Mouse (Mus musculus) adrenal gland, adult 8-10 months (tissue): Measurements from ENCODE around the gene Ube2e1. TPM values are rescaled to one million over a fixed set of nuclear protein-coding genes. Genes with fewer than 3 reads are reported as not detected.
"Not testable (repeated sequence)": the region's sequence is repeated elsewhere in the genome, so short reads cannot be mapped to it uniquely, and the experiment has no call there.

Experiments used
- DNase-seq: peaks from one replicate; pipeline ENCODE4 v3.0.0; 2022
- total RNA-seq, 4 experiments: library from RNA; stranded (reverse); gene quantifications; 2 replicates each; pipeline ENCODE4 v1.2.4; 2022

Gene Ube2e1
- total RNA-seq, 4 experiments from 2014 or later = 75.9 to 101 (median 93.4) TPM

DNA sequence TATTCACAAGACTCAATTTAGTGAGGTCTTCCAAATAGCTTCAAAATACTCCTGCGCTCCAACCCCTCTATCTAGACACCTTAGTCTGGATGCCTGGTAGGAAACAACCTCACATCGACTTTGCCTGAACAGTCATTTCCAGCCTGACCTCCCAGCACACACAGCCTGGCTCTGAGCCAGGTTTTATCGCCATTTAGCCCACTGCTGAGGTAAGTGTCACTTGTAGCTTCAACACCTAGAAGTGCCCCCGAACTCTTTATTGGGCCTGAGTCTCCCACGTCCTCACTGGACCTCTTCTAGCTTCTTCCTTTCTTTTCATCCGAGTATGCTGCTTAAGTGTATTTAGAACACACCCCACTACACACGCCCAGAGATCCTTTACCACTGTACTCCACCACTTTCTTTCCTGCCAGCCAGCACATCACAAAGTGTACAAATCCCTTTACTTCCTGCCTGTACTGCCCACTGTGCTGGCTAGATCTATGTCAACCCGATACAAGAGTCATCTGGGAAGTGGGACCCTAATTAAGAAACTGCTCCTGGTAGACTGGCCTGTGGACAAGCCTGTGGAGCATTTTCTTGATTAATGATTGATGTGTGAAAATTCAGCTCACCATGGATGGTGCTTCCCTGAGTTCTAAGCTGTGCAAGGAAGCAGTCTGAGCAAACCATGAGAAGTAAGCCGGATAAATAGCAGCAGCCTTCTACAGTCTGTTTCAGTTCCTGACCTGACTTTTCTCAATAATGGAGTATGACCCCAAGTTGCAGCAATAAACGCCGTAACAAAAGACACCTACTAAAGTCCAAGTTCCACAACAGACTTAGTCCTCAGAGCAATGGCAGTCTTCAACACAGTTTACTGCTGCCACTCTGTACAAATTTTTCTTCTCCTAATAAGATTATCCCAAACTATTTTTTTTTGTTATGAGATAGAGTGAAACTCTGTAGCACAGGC is 13.9 kb downstream of the Ube2e1 start:
- DNase-seq = no peak

DNA sequence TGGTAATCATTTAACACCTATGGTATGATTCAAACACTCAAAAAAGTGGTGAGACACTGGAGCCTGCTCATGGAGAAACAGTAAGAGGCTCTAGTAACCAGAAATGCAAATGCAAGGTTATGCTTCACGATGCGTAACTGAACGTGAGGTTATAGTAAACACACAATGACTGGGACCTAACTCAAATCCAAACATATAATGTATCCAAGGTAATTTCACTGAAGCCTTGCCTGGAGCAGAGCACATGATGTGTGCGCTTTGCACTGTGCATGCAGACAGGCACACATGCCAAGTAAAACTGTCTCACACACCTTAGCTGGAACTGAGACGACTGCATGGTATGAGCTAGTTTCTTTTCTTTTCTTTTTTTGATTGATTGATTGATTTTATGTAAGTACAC is 27.5 kb downstream of the Ube2e1 start:
- no peak for DNase-seq

DNA sequence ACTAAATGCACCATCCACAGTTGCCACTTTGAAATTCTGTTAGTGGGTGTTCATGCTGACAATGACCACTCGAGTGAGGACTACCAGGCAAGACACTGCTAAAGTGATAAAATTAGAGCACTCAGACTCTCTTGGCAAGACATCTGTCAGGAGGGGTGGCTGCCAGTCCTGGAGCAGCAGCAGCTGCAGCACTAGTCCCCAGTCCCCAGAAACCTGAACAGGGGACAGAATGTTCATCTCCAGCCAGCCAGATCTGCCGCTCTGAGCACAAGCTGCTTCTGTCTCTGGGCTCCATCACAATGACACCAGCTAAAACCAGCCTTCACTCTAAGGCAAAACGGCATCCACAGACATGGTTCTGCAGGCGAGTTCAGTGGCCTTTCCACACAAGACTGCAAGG is 28.4 kb downstream of the Ube2e1 start:
- DNase-seq = no peak

DNA sequence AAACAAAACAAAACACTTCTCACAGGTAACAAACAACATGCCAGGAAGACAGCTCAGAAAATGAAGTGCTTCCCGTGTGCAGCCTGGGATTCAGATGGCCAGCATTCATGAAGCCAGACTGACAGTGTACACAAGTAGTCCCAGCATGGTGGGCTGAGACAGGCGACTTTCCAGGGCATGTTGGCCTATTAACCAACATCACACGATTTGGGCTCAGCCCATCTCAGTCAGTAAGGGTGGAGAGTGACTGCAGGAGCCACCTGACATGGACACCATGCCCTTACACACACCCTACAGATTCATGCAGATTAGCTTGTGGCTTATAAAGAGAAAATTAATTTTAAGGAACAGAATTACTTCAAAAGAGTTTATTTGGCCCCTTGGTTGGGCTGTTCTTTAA is 28.9 kb downstream of the Ube2e1 start:
- DNase-seq = no peak

DNA sequence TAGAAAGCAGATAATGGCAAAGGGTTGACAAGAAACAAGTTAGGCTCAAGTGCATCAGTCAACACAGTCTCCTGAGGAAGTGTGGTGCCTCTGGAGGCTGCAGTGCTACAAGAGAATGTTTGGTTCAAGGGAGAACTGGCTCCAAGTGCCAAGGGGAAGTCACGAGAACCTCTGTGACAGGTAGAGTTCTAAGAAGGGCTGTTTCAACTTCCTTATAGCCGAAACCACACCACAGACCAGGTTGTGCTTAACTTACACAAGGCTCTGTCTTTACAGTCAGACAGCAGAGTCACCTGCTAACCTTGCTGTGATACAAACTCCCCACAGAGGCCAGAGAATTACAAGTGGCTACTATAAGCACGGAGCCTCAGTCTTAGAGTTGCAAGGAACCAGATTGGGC is 30.1 kb downstream of the Ube2e1 start:
- DNase-seq = no peak

DNA sequence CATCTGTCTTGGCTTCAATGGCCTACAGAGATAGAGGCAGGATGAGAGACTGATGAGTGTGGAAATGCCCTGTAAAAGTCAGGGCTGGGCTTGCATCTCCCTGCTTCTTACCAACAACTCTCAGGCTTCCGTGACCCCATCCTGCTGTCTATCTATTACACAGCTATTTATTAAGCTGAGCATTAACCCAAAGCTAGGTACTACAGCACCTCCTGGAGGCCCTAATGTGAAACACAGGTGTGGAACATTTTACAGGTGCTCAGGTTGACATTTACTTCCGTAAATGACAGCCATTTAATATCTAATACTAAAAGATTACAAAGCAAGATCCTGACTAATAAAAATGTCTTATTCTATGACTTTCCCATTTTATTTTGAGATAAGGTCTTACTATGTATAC is 31.0 kb downstream of the Ube2e1 start:
- DNase-seq = no peak

DNA sequence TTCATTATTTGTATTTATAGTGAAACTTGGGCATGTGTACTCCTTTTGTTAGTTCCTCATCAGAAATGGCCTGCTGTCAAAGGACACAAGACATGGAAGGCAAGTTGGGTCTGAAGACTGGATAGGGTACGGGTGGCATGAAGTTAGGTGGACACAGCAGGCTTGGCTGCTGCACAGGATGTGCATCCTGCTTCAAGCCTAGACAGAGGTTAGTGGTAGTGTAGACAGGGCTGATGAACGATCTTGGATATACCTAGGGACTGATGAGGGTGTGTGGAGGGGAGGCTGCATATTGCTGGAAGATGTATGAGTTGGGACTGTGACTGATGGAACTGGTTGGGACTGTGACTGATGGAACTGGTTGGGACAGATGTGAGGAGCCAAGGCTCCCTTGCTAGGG is 32.8 kb downstream of the Ube2e1 start:
- DNase-seq = no peak

DNA sequence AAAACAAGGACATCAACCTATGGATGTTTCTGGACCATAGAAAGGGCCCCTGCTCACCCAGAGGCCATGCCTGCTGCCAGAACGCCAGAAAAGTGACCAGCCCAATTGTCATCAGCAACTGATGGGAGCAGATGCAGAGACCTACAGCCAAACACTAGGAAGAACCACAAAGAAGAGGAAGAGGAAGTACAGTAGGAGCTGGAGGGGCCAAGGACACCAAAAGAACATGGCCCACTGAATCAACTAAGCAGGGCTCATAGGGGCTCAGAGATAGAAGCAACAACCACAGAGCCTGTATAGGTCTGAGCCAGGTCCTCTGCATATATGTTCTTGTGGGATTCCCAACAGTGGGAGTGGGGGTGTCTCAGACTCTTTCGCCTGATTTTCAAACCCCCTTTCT is 34.2 kb downstream of the Ube2e1 start:
- no peak for DNase-seq

DNA sequence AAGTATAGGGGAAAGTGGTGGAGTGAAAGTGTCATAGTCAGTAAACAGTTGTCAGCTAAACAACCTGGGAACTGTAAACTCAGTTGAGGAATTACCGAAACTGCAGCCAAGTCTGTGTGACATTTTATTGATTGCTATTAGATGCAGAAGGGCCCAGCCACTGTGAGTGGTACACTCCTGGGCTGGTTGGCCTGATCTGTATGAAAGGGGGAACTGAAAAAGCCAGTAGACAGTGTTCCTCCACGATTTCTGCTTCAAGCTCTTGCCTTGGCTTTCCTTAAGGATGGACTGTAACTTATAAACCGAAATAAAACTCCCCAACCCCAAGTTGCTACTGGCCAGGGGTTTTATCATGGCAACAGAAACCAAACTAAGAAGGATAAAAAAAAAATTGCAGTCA is 39.1 kb downstream of the Ube2e1 start:
- DNase-seq = no peak

DNA sequence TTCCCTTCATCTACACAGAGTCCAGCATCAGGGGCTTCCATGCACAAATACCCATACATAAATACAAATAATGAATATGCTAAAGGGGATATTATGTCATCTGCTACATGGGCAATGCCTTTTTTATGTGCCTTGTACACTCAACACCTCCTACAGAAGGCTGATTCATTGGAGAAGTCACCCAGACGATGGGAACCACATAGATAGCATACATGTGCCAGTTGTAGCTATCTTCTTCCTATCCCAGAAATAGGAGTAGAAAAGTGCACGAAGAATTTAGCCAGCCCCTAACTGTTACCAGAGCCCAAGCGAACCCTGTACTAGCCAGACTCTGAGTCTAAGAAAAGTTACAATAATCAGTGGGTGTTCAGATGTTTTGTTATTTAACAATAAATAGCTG is 39.5 kb downstream of the Ube2e1 start:
- DNase-seq = no peak

DNA sequence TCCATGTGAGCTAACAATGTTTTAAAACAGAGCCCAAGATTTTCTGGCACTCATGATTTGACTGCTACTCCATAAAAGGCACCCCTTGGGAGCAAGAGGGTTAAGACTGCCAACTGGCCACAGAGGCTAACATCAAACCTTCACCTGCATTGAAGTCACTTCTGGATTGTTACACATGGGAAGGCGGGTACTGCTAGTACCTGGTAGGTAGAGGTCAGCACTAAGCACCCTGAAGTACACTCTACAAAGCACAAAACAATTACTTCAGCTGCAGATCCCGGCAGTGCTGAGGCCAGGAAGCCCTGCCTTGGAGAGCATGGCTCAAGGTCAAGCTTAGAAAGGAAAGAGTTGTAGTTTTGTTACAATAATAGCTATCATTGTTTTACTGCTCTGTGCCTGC is 44.3 kb downstream of the Ube2e1 start:
- no peak for DNase-seq

DNA sequence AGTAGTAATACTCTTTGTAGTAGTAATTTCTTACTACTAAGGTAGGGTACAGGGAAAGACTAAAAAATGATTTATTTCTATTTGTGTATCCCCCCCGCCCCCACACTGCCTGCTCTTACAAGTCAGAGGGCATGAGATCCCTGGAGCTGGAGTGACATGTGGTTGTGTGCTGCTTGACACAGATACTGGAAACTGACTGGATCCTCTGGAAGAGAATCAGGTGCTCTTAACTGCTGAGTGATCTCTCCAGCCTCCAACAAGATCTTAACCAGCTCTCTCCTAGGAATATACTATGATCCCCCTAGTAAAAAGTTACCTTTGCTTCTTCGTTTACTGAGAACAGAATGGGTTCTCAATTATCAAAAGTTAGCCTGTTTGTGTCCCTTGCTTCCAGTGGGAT is 45.2 kb downstream of the Ube2e1 start:
- DNase-seq = no peak

DNA sequence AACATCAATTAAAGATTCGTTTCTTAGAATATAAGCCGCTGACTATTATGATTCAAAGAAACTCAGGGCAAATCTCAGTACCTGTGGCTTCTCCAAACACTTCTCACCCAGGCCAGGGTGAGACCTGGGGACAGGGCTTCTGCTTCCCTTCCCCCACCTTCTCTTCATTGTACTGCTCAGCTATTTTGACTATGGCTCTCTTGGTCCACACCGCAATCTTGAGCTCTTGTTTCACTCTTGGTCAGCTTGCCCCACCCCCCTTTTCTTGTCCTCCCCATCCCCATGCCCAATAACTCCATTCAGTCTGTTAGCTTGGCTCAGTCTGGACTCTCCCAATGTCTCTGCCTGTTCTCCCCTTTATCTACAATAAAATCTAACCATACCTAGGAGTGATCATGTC is 46.2 kb downstream of the Ube2e1 start:
- DNase-seq = no peak

DNA sequence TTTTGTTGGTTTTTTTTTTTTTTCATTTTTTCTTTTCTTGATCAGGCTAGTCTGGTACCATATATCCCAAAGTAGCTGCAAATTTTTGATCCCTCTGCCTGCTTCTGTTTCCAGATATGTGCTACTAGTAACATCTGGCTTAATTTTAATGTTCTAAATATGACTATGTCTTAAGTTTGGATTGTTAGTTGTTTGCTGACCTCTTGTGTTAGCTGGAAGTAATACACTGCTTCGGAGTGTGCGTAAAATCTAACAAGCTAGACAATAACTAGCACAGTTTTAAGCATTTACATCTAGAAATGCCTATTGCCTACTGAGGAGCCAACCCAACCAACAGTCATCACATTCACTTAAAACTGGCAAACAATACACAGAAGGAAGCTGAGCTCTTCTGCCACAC is 47.1 kb downstream of the Ube2e1 start:
- no peak for DNase-seq

DNA sequence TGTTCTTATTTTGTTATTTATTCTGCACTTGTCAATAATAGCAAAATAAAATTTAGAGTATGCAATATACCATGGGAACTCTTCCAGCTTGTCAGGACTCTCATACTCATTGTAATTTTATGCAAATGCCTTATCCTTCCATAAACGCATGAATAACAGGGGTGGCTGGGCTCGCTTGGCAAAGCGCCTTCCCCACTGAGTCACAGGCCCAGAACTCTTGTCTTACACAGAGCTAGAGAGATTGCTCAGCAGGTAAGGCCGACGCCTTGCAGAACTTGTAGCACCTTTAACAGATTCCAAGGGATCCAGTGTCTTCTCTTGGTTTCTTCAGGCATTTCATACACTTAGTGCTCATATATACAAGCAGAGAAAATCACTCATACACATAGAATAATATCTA is 51.3 kb downstream of the Ube2e1 start:
- DNase-seq = no peak

DNA sequence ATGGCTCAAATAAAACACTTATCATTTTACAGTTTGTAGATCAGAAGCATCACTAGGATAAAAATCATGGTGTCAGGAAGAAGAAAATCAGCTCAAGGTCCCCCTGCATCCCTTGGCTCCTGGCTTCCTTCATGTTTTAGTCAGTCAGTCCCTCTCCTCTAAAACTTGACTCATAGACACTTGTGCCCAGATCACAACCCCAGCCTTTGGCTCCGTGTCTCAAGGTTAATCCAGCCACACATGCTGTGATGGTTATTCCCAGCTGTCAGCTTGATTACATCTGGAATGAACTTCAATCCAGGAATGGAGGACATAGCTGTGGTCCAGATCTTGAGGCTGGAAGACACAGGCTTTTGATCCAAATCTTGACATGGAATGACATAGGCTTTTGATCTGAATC is 57.1 kb downstream of the Ube2e1 start:
- no peak for DNase-seq

DNA sequence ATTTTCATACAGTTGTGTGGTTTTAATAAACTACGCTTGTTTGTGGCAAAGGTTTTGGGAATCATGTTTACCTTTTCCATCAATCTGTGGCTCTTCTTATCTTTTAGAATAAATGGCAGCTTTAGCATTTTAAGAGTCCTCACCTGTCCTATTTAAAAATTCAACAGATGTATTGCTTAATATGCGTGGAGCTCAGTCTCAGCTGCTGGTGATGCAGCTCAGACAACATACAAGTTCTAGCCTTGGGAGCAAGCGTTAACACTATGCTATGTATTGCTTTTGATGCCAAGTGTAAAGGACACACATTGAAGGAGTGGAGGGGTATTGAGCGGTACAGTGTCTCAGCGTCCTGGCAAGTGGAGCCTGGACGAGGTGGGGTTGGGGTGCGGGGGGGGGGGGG is 60.0 kb downstream of the Ube2e1 start:
- no peak for DNase-seq

DNA sequence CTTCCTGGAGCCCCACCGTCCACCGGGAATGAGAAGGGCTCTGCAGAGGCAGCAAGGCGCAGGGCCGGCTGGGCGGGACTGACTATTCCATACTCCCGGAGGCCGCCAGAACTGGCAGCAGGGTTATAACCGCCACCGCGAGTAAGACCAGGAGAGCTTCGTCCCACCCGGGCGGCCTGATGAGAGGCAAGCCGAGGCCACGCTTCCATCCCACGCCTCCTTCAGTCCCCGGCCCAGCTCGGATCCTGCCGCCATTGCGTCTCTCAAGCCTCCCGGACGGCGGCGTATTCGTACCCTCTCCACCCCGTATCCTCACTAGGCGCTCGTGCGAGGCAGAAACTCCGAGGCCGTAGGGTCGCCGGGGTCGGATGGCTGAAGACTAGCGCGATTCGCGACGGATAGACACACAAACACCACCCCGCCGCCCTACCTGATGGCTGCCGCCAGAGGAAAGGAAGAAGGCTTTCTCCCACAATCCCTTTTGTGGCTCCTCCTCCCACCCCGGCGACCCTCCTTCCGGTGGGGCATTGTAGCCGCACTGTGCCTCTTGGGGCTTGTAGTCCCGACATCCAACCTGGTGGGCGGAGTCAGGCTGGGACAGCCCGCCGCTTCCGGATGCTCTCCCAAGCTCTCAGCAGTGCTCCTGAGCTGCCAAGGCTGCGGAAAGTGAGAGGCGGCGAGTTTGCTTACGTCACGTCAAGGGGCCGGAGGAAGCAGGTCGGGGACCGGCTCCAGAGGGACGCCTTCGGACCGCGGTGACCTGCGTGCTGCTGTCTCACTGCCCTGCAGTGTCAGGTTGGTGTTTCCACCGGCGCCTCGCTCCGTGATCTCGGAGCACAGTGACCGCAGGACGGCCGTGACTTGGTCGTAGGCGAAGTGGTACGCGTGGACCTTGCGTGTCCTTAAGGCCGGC is 60.9 kb downstream of the Ube2e1 start, which contains the start of the genes Nkiras1 and Rpl15:
Gene Nkiras1 (plus strand): TSS at position 608 of the 913 bp plus-strand sequence.
Gene Rpl15 (minus strand): TSS at position 863 of the 913 bp plus-strand sequence.
- peak; percentile 100 for DNase-seq

DNA sequence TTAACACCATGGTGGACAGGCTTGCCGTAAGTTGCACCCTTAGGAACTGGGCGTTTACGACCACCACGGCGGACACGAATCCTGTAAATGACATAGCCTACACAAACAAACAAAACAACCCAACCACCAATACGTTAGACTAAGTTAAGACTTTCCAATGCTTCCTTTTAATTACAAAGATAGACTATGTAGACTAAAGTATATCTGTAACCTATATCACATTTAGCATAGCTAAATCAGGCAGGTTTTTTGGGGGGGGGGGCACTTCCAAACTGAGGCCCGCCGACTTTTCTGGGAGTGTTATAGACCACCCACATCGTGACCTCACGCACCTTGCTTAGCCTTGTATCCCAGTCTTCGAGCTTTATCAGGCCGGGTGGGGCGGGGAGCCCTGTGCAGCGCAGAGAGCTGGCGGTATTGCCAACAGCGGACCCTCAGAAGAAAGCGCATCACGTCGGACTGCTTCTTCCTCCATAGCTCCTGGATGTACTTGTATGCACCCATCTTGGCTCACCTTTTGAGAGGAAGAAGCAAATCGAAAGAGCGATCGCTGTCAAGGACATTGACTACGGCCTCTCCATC is 61.6 kb downstream of the Ube2e1 start:
- not testable (repeated sequence) for DNase-seq

DNA sequence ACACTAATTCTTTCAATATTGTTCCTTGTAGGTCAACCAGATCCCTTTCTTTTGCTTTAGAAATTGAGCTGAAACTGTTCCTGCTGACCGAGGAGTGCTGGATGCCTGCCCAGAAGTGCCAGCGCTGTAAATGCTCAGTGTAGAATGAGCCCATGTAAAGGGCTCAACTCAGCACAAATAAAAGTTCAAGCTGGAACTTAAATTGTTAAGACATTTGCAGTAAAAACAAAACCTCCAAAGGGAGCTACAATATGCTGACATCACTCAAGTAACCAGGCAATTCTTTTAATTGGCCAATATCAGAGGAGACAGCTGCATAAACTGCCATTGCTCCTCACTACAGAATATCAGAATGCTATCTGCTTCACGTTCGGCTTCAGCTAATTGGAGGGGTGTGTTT is 68.2 kb downstream of the Ube2e1 start:
- no peak for DNase-seq

DNA sequence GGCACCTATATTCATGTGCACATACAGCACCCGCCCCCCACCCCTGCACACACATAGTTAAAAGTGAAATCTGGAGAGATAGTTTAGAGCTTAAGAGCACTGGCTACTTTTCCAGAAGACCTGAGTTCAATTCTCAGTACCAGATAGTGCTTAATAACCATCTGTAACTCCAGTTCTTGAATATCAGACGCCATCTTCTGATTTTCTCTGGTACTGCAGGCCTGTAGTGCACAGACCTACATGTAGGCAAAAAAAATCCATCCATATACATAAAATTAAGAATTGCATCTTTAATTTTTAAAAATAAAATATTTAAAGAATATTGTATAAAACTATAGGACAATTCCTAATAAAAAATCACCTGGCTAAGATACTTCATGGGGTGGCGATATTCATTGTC is 70.5 kb downstream of the Ube2e1 start:
- DNase-seq = no peak

DNA sequence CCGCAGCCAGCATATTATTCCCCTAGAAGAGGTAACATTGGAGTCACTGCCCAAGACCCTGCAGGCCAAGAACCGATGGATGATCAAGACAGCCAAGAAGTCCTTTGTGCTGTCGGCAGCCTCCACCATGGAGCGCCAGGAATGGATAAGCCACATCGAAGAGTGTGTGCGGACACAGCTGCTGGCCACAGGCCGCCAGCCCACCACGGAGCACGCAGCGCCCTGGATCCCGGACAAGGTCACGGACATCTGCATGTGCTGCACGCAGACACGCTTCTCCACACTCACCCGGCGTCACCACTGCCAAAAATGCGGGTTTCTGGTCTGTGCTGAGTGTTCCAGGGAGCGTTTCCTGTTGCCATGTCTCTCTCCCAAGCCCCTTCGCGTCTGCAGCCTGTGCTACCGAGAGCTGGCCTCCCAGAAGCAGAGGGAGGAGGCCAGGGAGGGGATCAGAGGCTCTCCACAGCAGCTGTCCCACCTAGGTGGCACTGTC is 89.0 kb downstream of the Ube2e1 start:
- DNase-seq = no peak

DNA sequence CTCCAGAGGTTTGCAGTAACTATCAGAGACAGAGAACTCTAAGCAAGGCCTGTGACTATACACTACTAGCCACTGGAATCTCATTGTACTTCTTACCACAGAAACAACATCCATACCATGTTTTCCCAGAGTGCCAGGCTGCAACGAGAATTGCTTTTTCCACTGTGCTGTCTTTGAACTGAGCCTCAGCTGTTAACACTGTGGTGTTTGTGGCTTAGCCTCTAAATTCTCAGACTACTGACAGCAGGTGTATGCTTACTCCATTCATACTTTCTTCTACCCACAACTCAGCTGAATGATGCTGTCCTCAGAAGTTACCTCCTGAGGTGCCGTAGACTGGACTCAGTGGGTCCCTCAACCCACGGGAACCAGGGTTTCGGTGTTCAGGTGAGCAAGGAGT is 89.9 kb downstream of the Ube2e1 start:
- no peak for DNase-seq
